Mouse (Mus musculus): Measurements from ENCODE around the gene Ddx54. TPM values are rescaled to one million over a fixed set of nuclear protein-coding genes. Genes with fewer than 3 reads are reported as not detected.

The Ddx54 gene
- polyA plus RNA-seq, 1 experiment from 2014 or later, result 50.7 TPM

DNA sequence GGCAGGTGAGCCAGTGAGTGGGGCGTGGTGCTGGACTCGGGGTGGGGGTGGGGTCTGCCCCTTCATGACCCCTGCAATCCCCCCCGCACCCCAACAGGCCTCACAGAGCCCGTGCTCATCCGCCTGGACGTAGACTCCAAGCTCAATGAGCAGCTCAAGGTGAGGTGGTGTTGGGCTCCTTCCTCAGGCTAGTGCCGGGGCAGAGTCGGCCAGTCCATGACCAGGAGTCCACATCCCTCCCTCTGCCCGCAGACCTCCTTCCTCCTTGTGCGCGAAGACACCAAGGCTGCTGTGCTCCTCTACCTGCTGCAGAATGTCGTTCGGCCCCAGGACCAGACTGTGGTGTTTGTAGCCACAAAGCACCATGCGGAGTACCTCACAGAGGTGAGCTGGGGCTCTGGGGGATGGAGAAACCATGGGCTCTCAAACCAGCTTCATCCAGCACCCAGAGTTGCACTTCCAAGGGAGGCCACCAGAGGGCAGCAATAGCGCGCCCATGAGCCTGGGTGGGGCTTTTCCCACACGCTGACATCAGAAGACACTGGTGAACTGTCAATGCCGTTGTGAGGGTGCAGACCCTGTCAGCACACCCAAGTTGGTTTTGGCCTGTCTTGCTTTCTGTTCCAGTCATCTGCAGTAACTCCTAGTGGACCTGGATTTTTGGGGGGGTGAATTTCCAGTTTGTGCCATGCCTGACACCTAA is 8.0 kb downstream of the Ddx54 start:
- no peaks in the 10 kb centered on the region for H3K27me3 ChIP-seq
- 72% methylated on average over 18 of the region's 18 CpGs for WGBS
- H3K27ac ChIP-seq, result no peak overlapping the region
- ATAC-seq (ENCODE audit: low FRiP score), result peak; percentile 25
- peaks cover 6% of the 10 kb centered on the region for H3K9me3 ChIP-seq
- H3K36me3 ChIP-seq (replicated peaks), result peaks cover 96% of the 10 kb centered on the region
- H3K4me1 ChIP-seq, result no peaks in the 10 kb centered on the region
- H3K4me2 ChIP-seq, result no peak overlapping the region
- no peak overlapping the region for H3K9ac ChIP-seq
- no peak overlapping the region for H3K4me3 ChIP-seq (replicated peaks)

DNA sequence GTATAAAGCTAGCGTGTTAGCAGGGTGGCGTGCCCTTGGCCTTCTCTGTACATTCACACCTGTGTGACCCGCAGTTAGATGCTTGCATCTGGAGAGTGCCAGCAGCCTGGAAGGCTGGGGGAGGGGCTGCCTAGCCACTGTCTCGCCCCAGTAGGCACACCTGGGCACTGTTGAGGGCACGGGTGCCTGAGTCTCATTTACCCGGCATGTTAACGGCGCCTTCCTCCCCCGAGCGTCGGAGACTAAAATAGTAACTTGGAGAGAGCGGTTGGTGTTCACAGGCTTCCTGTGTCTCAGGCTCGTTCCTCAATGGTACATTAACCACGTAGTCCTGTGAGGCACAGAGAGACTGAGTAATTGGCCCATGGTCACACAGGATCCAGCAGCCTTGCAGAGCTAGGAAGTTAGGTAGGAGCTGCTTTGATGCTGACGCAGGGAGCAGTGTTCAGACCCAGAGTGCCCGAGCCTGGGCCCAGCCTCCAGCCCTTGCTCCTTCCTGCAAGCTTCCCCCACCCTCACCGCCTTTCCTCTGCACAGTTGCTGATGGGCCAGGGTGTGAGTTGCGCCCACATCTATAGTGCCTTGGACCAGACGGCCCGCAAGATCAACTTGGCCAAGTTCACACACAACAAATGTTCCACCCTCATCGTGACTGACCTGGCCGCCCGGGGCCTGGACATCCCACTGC is 8.7 kb downstream of the Ddx54 start:
- Histone ChIP-seq H3K4me3 (replicated peaks) (no peak overlapping the region), H3K9ac (no peak overlapping the region), H3K4me2 (no peak overlapping the region), H3K9me3 (no peaks in the 10 kb centered on the region), H3K27ac (no peak overlapping the region), H3K27me3 (no peaks in the 10 kb centered on the region), H3K4me1 (no peaks in the 10 kb centered on the region; the same call in 1 of the 2 replicates), H3K36me3 (replicated peaks) (peaks cover 95% of the 10 kb centered on the region)
- no peak for ATAC-seq (ENCODE audit: low FRiP score)
- WGBS, result 91% methylated on average over 23 of the region's 23 CpGs

DNA sequence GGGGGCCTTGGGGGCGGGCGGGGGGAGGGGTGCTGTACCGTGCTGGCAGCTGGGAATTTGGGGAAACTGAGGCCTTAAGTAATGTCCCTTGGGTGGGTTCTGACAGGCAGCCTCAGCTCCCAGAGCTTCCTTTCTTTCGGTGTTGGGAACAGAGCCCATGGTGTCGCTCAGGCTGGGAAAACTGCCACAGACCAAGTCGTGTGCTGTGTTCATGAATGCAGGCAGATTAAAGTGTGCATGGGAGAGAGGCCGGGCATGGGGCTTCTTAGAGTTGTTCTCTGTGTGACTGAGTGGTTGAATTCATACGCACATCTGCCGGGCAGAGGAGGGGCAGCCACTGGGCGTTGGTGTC is 9.3 kb downstream of the Ddx54 start:
- no peak for ATAC-seq (ENCODE audit: low FRiP score)
- no peak overlapping the region for H3K9ac ChIP-seq
- H3K4me2 ChIP-seq, result no peak overlapping the region
- H3K4me3 ChIP-seq (replicated peaks), result no peak overlapping the region
- no peak overlapping the region for H3K27ac ChIP-seq
- no peaks in the 10 kb centered on the region for H3K9me3 ChIP-seq
- 92% methylated on average over 10 of the region's 10 CpGs for WGBS
- H3K27me3 ChIP-seq, result no peaks in the 10 kb centered on the region
- H3K4me1 ChIP-seq, result no peaks in the 10 kb centered on the region; the same call in 1 of the 2 replicates
- H3K36me3 ChIP-seq (replicated peaks), result peaks cover 94% of the 10 kb centered on the region

DNA sequence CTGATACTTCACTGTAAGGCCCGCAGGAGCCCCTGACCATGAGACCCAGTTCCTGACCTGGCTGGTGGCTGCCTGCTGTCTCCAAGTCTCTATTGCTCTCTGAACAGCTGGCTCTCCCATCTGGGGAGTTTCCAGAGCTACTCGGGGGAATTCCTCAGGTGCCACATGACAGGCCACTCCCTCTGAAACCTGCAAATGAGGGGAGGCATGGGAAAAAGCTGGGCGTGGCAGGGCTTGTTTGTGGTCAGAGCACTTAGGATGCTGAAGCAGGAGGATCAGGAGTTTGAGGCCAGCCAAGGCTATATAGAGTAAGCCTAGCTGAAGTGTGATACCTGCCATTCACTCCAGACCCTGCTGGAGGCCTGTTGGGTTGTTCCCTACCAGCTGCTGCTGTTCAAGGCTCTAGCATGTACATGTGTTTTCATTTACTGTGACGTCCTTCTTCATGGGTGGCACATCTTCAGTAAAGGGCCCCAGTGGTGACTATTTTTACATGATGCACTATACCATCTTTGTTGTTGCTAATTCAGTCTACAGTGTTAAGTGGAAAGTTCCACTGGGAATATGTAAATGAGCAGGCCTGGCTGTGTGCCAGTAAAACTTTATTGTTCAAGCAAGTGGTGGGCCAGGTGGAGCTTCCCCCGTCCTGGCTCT is 9.8 kb downstream of the Ddx54 start:
- Histone ChIP-seq H3K27ac (no peak overlapping the region), H3K4me1 (no peaks in the 10 kb centered on the region; the same call in 1 of the 2 replicates), H3K36me3 (replicated peaks) (peaks cover 94% of the 10 kb centered on the region), H3K4me2 (no peak overlapping the region), H3K9me3 (no peaks in the 10 kb centered on the region), H3K9ac (no peak overlapping the region), H3K4me3 (replicated peaks) (no peak overlapping the region), H3K27me3 (no peaks in the 10 kb centered on the region)
- ATAC-seq (ENCODE audit: low FRiP score), result no peak
- 70% methylated on average over 5 of the region's 5 CpGs for WGBS

DNA sequence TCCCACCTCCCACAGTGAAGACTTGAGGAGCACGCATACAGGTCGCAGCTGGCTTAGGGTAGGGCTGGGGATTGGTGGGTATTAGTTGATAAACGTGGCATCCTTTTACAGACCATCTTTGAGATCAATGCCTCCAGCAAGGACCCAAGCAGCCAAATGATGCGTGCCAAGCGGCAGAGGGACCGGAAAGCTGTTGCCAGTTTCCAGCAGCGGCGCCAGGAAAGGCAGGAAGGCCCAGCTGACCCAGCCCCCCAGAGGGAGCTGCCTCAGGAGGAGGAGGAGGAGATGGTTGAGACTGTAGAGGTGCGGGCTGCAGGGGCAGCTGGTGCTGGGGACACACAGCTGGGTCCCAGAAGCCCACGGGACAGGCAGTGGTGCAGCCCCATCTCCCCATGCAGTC is 11.9 kb downstream of the Ddx54 start:
- Histone ChIP-seq H3K27me3 (peaks cover 1% of the 10 kb centered on the region; the same call in 1 of the 2 replicates), H3K9ac (no peak overlapping the region), H3K9me3 (no peaks in the 10 kb centered on the region), H3K4me2 (no peak overlapping the region), H3K36me3 (replicated peaks) (peaks cover 80% of the 10 kb centered on the region), H3K4me1 (no peaks in the 10 kb centered on the region; the same call in none of the 2 replicates), H3K27ac (no peak overlapping the region), H3K4me3 (replicated peaks) (no peak overlapping the region)
- no peak for ATAC-seq (ENCODE audit: low FRiP score)
- 95% methylated on average over 10 of the region's 10 CpGs for WGBS

DNA sequence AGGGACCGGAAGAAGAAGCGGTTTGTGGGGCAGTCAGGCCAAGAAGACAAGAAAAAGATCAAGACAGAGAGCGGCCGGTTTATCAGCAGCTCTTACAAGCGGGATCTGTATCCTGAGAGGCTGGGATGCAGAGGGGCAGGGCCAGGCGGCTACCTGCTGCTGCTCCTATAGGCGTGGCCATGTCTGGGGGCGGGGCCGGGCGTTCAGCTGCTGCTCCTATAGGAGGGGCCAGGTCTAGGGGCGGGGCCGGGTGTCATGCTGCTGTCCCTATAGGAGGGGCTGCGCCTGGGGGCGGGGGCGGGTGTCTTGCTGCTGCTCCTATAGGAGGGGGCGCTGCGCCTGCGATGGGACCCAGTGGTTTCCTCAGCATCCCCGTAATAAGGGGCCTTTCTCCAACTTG is 13.9 kb downstream of the Ddx54 start:
- Histone ChIP-seq H3K27me3 (peaks cover 19% of the 10 kb centered on the region), H3K9me3 (no peaks in the 10 kb centered on the region), H3K9ac (no peak overlapping the region), H3K4me1 (peaks cover 4% of the 10 kb centered on the region), H3K36me3 (replicated peaks) (peaks cover 60% of the 10 kb centered on the region), H3K4me2 (no peak overlapping the region), H3K27ac (no peak overlapping the region), H3K4me3 (replicated peaks) (no peak overlapping the region)
- ATAC-seq (ENCODE audit: low FRiP score), result peak; percentile 51
- WGBS, result 25% methylated on average over 19 of the region's 19 CpGs

DNA sequence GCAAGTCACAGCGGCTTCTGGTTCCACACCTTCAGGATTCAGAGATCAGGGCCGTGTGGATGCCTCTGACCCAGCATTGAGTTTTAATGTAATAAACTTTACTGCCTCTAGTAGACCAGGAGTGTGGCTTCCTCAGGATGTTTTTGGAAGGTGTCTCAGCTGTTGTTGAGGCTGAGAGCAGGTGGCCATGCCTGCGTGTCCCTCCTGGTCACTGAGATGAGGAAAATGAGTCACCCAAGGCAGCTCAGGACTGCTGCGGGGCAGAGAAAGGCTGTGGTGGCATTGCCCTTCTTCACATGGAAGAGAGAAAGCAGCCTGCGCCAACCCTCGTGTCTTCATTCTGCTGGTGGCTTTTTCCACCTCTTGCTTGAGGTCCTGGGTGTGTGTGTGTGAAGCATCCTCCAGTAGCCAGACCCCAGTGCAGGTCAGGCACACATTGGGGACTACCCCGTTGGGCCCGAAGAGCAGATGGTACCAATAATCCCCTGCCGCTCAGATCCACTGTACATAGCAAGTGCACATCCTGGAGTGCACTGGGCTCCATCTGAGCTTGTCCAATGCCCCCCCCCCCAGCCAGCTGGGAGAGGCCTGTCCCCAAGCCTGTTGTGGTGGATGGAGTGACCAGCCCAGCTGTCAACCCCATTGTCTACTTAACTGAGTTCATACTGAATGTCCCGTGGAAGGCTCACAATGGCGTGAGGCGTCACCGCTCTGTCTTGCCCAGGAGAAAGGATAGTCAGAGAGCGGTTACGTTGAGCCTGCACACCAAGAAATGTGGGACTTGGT is 15.2 kb downstream of the Ddx54 start:
- Histone ChIP-seq H3K27ac (no peak overlapping the region), H3K36me3 (replicated peaks) (peaks cover 47% of the 10 kb centered on the region), H3K4me2 (no peak overlapping the region), H3K4me1 (peaks cover 5% of the 10 kb centered on the region), H3K4me3 (replicated peaks) (no peak overlapping the region), H3K9ac (no peak overlapping the region), H3K9me3 (0 out of 2 replicates have a peak, but pooled peaks cover 5% of the 10 kb centered on the region), H3K27me3 (peaks cover 26% of the 10 kb centered on the region)
- 0 out of 2 replicates have a peak, but pooled peaks have one; percentile 24 for ATAC-seq (ENCODE audit: low FRiP score)
- 87% methylated on average over 15 of the region's 15 CpGs for WGBS

DNA sequence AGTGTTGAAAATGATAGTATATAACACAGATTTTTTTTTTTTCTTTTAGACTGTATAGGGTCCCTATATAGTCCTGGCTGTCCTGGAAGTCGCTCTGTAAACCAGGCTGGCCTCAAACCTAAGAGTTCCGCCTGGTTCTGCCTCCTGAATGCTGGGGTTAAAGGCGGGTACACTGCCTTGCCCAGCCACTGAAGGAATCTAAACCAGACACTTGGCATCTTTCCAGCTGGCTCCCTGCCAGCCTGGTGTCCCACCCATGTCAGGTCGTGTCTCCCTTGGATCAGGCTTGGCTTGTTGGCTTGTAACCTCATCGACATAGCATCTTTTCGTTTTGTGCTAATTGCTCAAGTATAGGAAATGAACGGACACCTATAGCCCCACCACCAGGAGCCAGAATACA is 16.1 kb downstream of the Ddx54 start:
- Histone ChIP-seq H3K4me2 (no peak overlapping the region), H3K27me3 (peaks cover 30% of the 10 kb centered on the region), H3K27ac (no peak overlapping the region), H3K4me1 (peaks cover 5% of the 10 kb centered on the region), H3K9ac (no peak overlapping the region; the same call in 1 of the 2 replicates), H3K9me3 (0 out of 2 replicates have a peak, but pooled peaks cover 5% of the 10 kb centered on the region), H3K36me3 (replicated peaks) (peaks cover 39% of the 10 kb centered on the region), H3K4me3 (replicated peaks) (no peak overlapping the region)
- WGBS, result 81% methylated on average over 7 of the region's 7 CpGs
- ATAC-seq (ENCODE audit: low FRiP score), result no peak

DNA sequence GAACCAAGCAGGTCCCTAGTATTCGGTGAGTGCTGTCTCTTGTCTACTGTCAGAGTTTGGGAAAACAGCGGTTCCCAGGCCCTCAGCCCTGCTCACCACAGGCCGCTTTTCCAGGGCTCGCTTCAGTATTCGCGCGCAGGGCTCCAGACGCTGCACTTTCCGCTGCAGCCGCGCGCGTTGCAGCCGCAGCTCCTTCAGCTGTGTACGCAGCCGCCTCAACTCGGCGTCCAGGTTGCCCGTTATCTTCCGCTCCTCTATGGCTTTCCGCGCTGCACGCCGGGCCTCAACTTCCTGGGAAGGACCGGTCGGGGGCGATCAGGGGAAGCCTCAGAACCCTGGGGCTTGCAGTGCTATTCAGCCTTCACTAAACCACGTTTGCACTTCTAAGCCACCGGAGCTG is 18.6 kb downstream of the Ddx54 start:
- no peak for ATAC-seq (ENCODE audit: low FRiP score)
- no peak overlapping the region for H3K27ac ChIP-seq
- H3K36me3 ChIP-seq (replicated peaks), result peaks cover 14% of the 10 kb centered on the region
- H3K4me3 ChIP-seq (replicated peaks), result 0 out of 2 replicates have a peak overlapping the region, but pooled peaks have one; percentile 10
- H3K27me3 ChIP-seq, result peaks cover 30% of the 10 kb centered on the region
- 0 out of 2 replicates have a peak, but pooled peaks cover 5% of the 10 kb centered on the region for H3K9me3 ChIP-seq
- peaks cover 5% of the 10 kb centered on the region for H3K4me1 ChIP-seq
- 9% methylated on average over 29 of the region's 29 CpGs for WGBS
- H3K4me2 ChIP-seq, result peak overlapping the region; percentile 42
- no peak overlapping the region for H3K9ac ChIP-seq

DNA sequence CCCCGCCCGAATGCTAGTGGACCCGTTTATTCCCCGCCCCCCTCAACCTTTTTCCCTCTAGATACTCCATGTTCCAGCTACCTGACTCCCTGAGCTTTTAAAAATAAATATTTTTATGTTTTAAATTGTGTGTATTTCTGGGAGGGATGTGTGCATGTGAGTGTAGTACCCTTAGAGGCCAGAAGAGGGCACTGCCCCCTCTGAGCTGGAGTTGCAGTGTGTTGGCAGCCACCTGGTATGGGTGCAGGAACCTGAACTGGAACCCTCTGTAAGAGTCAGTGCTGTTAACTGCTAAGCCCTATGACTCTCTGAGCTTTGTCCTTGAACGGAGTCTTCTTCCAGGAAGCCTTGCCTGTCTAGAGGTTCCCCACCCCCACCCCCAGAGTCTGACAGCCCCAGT is 19.4 kb downstream of the Ddx54 start:
- no peak for ATAC-seq (ENCODE audit: low FRiP score)
- no peak overlapping the region for H3K4me2 ChIP-seq
- H3K27ac ChIP-seq, result no peak overlapping the region
- H3K4me3 ChIP-seq (replicated peaks), result no peak overlapping the region
- H3K9ac ChIP-seq, result no peak overlapping the region
- 90% methylated on average over 5 of the region's 5 CpGs for WGBS
- H3K4me1 ChIP-seq, result peaks cover 5% of the 10 kb centered on the region; the same call in 1 of the 2 replicates
- H3K36me3 ChIP-seq (replicated peaks), result peaks cover 11% of the 10 kb centered on the region
- 0 out of 2 replicates have a peak, but pooled peaks cover 5% of the 10 kb centered on the region for H3K9me3 ChIP-seq
- peaks cover 30% of the 10 kb centered on the region for H3K27me3 ChIP-seq

DNA sequence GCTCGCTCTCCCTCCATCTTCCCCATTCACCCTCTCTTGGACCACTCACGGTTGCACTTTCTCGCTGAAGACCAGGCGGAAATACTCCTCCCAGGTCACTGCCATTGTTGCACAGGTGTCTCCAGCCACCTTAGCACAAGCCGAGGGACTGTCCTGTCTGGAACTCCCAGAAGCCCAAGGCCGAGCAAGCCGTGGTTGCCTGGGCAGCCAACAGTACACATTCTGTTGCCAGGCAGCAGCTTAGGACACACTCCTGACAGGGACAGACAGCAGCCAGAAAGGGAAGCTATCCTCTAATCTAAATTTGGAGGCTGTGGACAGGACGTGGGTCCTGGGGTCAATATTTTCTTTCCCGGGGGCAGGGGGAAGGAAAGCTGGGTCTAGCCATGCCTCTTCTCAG is 21.6 kb downstream of the Ddx54 start, which contains the start of gene Cfap73:
Gene Cfap73 (minus strand): TSS at position 105 of the 400 bp plus-strand sequence.
- no peak within 1 kb of the TSS for H3K9ac ChIP-seq
- no peak within 1 kb of the TSS for H3K4me2 ChIP-seq

More for the DNA sequence above, 21.6 kb downstream of the Ddx54 start, which contains the start of gene Cfap73:
- 0 out of 2 replicates have a peak, but pooled peaks cover 5% of the 10 kb centered on the region for H3K9me3 ChIP-seq
- H3K4me1 ChIP-seq, result 0 out of 2 replicates have a peak, but pooled peaks cover 5% of the 10 kb centered on the region
- no peaks in the 10 kb centered on the region for H3K36me3 ChIP-seq (replicated peaks)
- H3K27me3 ChIP-seq, result peaks cover 30% of the 10 kb centered on the region
- no peak within 1 kb of the TSS for H3K4me3 ChIP-seq (replicated peaks)
- no peak within 1 kb of the TSS for H3K27ac ChIP-seq
- ATAC-seq (ENCODE audit: low FRiP score), result no peak
- 70% methylated on average over 9 of the region's 9 CpGs for WGBS

Data from forebrain, embryonic 12.5 days (tissue).